Mouse (Mus musculus): ENCODE data around the gene Adssl1.

Adssl1 gene

GRCm38 (mm10) chr12:112620354-112621061, 663 bp downstream of the Adssl1 start:
- in situ Hi-C loops (cut with MboI; ENCODE audit: low sequenced_read_pairs), result no loop called here

GRCm38 (mm10) chr12:112621900-112622299, 2.1 kb downstream of the Adssl1 start:
- in situ Hi-C loops (cut with MboI; ENCODE audit: low sequenced_read_pairs), result no loop called here

GRCm38 (mm10) chr12:112623742-112624141, 3.9 kb downstream of the Adssl1 start:
- in situ Hi-C loops (cut with MboI; ENCODE audit: low sequenced_read_pairs), result no loop called here

- in situ Hi-C loops (cut with MboI; ENCODE audit: low sequenced_read_pairs), result no loop called here
Observed at GRCm38 (mm10) chr12:112625700-112626099, 5.9 kb downstream of the Adssl1 start.

- in situ Hi-C loops (cut with MboI; ENCODE audit: low sequenced_read_pairs), result no loop called here
Observed at GRCm38 (mm10) chr12:112626455-112626854, 6.6 kb downstream of the Adssl1 start.

- in situ Hi-C loops (cut with MboI; ENCODE audit: low sequenced_read_pairs), result no loop called here
Observed at GRCm38 (mm10) chr12:112627097-112627881, 7.4 kb downstream of the Adssl1 start.

- in situ Hi-C loops (cut with MboI; ENCODE audit: low sequenced_read_pairs), result no loop called here
Observed at GRCm38 (mm10) chr12:112628197-112628596, 8.4 kb downstream of the Adssl1 start.

GRCm38 (mm10) chr12:112628928-112629721, 9.3 kb downstream of the Adssl1 start:
- in situ Hi-C loops (cut with MboI; ENCODE audit: low sequenced_read_pairs), result no loop called here

- in situ Hi-C loops (cut with MboI; ENCODE audit: low sequenced_read_pairs), result no loop called here
Observed at GRCm38 (mm10) chr12:112630029-112630428, 10.2 kb downstream of the Adssl1 start.

GRCm38 (mm10) chr12:112630796-112631195, 11.0 kb downstream of the Adssl1 start:
- in situ Hi-C loops (cut with MboI; ENCODE audit: low sequenced_read_pairs), result no loop called here

- in situ Hi-C loops (cut with MboI; ENCODE audit: low sequenced_read_pairs), result no loop called here
Observed at GRCm38 (mm10) chr12:112631472-112631871, 11.6 kb downstream of the Adssl1 start.

GRCm38 (mm10) chr12:112632084-112632777, 12.4 kb downstream of the Adssl1 start:
- in situ Hi-C loops (cut with MboI; ENCODE audit: low sequenced_read_pairs), result no loop called here

GRCm38 (mm10) chr12:112632907-112633306, 13.1 kb downstream of the Adssl1 start:
- in situ Hi-C loops (cut with MboI; ENCODE audit: low sequenced_read_pairs), result no loop called here

- in situ Hi-C loops (cut with MboI; ENCODE audit: low sequenced_read_pairs), result no loop called here
Observed at GRCm38 (mm10) chr12:112633686-112634085, 13.8 kb downstream of the Adssl1 start.

GRCm38 (mm10) chr12:112639526-112639925, 19.7 kb downstream of the Adssl1 start:
- in situ Hi-C loops (cut with MboI; ENCODE audit: low sequenced_read_pairs), result no loop called here

- in situ Hi-C loops (cut with MboI; ENCODE audit: low sequenced_read_pairs), result no loop called here
Observed at GRCm38 (mm10) chr12:112643126-112643525, 23.3 kb downstream of the Adssl1 start.

GRCm38 (mm10) chr12:112644180-112644854, 24.5 kb downstream of the Adssl1 start, which contains the start of gene Siva1:
Gene Siva1 (plus strand): TSS chr12:112644679.
- in situ Hi-C loops (cut with MboI; ENCODE audit: low sequenced_read_pairs), result no loop called here

GRCm38 (mm10) chr12:112644855-112645506, 25.1 kb downstream of the Adssl1 start:
- in situ Hi-C loops (cut with MboI; ENCODE audit: low sequenced_read_pairs), result no loop called here

- in situ Hi-C loops (cut with MboI; ENCODE audit: low sequenced_read_pairs), result no loop called here
Observed at GRCm38 (mm10) chr12:112646139-112646538, 26.3 kb downstream of the Adssl1 start.

- in situ Hi-C loops (cut with MboI; ENCODE audit: low sequenced_read_pairs), result no loop called here
Observed at GRCm38 (mm10) chr12:112648081-112648480, 28.2 kb downstream of the Adssl1 start.

Data from CH12F3 (cell line).